Mouse (Mus musculus) cerebral cortex, adult 2 months (tissue): Measurements from ENCODE around the gene Disc1.

Source experiments
- WGBS: fragments of 180-500 bp; shearing (Covaris S2); methylation state at CpG from one replicate; pipeline ENCODE4 v1.1.7; 2018; 5-methylcytosine and 5-hydroxymethylcytosine counted together

Disc1 gene

DNA sequence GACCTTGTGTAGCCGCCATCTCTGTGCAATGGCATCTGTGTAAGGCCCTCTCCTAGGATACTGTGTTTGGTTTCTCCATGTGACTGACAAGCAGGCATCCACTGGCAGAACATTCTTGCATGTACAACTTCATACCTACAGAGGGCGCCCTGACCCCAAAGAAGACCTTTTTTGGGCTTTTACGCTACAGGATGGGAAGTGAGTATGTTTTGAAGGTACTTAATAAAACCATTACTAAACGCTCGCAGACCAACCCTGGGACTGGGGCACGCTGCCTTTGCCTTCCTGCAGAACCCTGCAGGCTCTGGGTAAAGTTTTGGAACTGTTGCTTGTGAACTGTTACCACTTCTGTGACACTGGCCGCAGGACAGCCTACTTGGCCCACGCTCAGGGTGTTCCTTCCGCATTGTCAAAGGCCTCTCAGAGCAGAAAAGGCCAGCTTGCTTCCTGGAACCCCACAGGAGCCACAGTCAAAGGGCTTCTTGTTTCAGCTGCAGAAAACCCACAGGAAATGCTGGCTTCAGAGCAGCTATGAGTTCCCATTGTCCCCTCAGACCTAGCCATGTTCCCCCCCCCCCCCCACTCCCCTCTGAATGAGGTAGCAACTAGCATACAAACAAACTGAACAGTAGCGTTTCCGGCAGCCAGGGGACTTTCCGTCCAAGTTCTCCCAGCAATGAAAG, 13.1 kb downstream of the Disc1 start:
- WGBS, result 23% methylated on average over 12 of the region's 12 CpGs

DNA sequence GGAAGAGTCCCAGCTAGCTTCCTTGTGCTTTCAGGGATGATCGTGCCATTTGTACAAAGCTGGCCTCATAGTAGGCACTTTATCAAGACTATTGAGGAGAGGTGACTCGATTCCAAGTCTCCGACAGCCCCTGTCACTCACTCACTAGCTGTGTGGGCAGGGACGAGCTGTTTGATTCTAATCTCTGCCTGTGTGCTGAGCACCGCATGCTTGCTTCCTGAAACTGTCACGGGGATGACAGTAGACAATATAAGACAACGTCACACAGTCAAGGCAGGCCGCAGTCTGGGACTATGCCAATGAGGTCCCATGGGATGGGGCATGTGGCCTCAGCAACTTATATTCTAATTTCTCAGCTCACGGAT, 13.6 kb downstream of the Disc1 start:
- 32% methylated on average over 9 of the region's 9 CpGs for WGBS

DNA sequence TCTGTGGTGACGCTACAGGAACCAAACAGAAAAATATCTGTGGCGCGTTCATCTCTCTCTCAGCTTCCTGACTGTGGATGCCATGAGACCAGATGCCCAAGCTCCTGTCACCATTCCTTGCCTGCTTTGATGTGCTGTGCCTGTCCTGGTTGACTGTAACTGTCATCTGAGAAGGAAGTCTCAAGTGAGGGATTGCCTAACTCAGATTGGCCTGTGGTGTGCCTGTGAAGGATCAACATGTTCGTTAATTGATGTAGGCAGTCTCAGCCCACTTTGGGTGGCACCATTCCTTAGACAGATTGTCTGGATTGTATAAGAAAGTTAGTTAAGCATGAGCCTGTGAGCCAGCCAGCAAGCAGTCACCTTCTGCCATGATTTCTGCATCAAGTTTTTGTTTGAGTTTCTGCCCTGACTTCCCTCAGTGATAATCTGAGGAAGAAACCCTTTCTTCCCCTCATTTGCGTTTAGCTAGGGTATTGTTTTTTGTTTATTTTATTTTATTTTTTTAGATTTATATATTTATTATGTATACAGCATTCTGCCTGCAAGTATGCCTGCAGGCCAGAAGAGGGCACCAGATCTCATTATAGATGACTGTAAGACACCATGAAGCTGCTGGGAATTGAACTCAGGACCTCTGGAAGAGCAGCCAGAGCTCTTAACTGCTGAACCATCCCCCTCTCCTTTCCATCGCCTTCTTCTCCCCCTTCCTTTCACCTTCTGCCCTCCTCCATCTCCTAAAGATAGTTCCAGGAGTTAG, 14.3 kb downstream of the Disc1 start:
- WGBS, result 71% methylated on average over 6 of the region's 6 CpGs

DNA sequence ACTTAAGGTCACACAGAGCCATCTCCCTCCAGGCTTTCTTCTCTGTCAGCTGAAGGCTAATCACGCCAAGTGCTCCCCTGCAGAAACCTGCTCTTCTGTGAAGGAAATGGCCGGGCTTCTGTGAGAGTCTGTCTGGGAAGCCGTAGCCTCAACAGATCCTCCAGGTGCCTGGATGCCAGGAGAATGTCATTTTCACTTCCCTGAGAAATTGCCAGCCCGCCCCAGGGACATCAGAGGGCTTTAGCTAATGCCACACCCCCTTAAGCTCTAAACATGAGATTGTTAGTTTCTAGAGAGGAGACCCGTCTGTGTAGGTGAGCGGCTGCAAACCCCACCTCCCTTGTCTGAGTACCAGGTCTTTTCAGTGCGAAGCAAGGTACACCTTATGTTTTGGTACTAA, 15.3 kb downstream of the Disc1 start:
- WGBS, result 91% methylated on average over 7 of the region's 7 CpGs

DNA sequence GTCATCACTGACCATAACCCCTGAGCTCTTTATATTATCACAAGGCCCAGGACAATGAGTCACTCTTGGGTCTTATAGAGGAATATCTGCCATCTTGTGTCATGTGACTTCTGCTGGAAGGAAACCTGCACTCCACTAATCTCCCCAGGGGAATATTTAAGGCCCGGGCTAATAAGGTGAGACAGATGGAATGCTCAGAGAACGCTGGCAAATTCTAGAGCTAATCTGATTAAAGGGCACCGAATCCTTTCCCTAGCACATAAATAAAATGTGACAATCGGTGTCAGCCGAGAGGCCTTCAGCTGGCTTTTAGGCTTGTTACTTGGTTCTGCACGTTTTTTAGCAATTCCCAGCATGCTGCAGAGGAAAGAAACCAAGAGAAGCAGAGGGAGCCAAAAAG, 15.7 kb downstream of the Disc1 start:
- 86% methylated on average over 6 of the region's 6 CpGs for WGBS

DNA sequence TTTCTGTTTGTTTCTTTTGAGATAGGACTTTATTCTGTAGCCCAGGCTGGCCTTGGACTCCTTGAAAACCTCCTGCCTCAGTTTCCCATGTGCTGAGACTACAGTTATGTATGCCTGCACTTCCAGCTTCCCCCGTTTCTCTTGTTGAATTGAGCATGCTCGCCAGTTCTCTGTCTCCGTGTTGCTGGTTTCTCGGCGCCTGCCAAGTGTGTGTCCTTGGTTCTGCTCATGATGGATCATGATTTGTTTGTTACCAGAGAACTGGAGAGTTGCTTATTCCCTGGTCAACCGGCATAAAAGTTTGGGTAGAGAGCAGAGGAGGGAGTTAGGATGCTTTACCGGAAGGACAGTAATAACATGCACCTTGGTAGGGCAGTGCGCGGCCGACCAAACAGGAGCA, 20.1 kb downstream of the Disc1 start:
- 94% methylated on average over 10 of the region's 10 CpGs for WGBS

DNA sequence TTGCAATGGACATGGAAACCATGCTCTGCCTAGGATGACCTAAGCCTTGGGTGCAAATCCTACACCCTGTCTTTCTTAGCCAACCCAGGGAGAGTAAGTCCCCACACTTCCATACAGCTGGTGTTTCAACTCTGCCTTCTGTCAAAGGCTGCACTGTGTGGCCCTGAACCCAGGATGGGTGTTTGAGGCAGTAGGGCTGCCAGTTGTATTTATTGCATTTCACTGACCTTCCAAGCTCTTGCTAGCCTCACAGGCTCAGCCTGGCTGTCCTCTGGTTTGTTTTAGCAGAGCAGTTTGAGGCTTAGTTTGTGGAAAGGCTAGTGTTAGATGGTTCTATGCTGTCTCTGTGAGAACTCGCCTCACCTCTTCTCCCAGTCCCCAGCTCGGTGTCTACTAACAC, 20.6 kb downstream of the Disc1 start:
- 92% methylated on average over 2 of the region's 2 CpGs for WGBS

DNA sequence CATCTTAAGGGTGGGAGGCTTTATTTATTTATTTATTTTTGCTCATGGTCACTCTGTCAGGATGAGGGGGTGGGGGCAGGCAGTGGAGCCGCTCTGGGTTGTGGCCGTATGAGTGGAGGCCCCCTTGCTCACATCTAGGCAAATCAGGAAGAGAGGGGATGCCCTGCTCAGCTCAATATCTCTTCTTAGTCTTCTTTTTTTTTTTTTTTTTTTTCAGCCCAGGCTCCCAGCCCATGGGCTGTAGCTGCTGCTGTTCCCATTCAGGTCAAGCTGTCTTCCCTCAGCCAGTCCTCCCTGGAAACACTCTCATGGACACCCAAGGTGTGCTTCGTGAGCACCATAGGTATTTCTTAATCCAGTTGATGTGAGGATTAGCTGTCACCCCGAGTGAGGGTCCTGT, 21.4 kb downstream of the Disc1 start:
- WGBS, result 92% methylated on average over 4 of the region's 4 CpGs

DNA sequence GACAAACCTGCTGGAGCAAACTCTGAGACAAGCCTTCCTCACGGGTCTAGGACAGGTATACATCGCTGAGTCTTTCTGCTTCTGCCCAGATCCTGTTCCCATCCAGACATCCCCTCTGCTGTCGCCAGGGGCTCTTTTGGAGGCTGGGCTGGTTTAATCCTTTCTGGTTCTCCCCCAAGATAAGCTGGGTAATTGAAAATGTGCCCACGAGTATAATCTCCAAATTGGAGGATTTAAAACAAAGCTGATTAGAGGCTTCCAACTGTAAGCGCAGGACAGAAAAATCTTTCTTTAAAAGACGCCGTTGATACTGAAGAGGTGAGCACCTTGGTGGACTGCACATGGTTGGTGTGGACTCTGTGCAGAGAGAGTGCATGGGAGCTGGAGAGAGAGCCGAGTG, 23.3 kb downstream of the Disc1 start:
- 79% methylated on average over 8 of the region's 8 CpGs for WGBS

DNA sequence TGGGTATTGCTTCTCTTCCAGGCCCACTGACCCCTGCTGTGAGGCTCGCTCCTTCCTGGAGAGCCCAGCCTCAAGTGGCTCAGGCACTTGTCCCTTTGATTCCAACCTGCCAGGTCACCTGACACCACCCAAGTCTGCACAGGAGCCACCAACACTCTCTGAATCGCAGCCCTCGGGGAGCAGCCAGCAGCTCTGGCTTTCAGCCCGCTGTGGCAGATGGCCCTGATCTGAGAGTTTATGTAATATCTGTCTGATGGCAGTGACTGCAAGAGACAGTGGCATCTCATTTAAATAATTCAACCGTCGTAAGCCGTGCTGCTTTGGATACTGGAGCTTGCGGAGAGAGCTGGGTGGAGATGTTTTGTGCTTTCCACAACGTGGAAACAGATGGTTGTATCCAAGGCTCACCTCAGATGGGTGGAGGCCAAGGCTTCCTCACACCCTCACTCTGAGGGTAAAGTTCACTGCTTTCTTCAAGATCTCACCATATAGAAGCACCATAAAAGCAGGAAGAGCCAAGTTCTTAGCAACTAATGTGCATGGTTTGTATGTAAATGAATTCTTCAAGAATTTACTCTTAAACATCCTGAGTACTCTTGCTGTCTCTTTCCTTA, 24.9 kb downstream of the Disc1 start:
- WGBS, result 17% methylated on average over 9 of the region's 9 CpGs

DNA sequence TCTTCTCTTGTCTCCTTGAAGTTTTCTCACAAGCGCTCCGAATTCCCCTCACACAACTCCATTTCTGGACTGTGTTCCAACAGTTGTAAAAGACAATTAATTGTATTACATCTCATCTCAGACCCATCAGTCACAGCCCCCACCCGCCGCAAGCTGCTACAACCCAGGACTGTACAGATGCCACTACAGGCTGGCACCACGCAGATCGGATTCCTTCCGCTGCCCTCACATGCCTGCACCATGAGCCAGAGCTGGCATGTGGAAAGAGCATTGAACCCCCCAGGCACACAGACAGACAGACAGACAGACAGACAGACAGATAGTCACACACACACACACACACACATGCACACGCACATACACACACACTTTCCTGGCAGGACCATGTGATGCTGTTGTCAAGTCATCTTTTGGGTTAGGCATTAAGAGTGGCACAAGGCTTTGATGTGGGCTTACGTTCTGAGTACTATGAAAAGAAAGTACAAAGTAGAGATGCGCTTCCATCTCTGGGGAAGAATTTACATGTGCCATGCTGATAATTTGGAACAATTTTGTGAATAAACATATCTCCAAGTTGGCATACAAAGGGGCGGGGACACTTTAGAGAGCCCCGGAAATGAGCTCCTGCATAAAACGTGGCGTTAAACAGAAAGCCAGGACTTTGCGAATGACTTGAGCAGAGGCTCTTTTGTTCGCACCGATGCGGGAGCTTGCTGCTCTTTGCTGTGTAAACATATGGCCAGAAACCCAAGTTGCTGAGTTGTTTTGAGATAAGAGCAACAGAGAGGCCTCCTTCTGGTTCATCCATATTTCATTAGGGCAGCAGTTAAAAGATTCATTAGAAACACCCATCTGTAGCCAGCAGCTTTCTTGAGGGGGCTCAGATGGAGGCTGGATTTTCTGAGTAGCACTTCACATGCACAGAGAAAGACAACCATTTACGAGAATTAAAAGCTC, 26.7 kb downstream of the Disc1 start:
- 58% methylated on average over 19 of the region's 19 CpGs for WGBS

DNA sequence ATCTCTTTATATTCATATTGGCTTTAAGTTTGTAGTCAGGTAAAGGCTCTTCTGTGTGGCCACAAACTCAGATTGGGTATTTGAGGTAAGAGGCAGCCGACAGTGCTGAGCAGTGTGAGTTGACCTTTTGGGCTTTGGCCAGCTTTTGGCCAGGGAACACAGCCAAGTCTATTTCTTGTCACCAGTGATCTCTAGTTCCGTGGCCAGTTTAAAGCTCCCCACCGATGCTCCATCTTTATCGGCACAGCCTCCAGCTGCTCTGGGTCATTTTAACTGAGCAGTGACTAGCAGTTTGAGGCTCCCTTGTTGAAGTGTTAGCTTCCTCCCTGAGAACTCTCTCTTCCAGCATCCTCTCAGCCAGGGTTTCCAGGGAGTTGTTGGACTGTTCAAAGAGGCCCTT, 29.8 kb downstream of the Disc1 start:
- 54% methylated on average over 4 of the region's 4 CpGs for WGBS

DNA sequence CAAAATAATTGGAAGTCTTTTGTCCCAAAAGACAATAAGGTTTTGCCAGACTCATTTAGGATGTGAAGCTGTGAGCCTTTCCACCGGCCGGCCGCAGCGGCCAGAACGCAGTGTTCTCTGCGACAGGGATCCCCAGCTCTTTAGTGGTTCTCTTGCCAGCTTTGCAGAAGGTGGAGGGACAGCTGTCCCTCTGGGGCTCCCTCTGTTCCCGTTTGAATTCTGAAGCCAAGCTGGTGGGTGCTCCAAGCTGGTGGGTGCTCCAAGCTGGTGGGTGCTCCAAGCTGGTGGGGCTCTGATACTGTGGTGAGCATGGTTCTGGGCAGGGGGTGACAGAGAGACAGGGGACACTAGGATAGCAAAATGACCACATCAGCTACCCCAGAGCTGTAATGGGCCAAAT, 30.5 kb downstream of the Disc1 start:
- WGBS, result 59% methylated on average over 7 of the region's 7 CpGs

DNA sequence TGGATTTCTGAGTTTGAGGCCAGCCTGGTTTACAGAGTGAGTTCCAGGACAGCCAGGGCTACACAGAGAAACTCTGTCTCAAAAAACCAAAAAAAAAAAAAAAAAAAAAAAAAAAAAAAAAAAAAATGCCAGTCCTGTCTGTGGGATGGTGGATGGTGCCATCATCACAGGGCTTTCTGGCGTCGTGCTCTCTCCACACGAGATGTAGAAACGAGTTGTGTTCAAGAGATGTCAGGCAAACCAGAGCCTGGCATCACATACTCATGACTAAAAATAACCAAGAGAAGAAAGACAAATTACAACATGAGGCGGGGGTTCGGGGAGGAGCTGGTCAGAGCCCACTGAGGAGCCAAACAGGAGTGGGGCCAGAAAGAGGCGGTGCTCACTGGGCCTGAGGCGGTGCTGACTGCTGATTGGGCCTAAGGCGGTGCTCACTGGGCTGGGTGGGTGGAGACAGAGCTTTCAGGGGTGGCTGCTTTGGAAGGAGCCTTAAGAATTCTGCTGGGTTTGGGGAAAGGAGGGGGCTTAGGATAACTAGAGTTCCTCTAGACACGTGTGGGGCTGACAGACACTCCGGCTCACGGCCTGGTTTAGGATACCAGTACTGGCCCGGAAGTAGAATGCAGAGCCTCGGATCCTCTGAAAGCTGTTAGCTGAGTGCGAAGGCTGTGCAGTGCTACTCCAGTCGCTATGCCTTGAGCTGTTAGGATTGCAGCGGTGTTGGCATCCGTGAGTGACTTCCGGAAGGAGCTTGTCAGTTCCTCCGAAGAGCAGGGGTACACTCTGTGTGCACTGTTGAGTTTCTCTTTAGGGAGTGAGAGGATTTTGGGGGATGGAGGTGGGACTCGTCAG, 37.1 kb downstream of the Disc1 start:
- 59% methylated on average over 21 of the region's 21 CpGs for WGBS

DNA sequence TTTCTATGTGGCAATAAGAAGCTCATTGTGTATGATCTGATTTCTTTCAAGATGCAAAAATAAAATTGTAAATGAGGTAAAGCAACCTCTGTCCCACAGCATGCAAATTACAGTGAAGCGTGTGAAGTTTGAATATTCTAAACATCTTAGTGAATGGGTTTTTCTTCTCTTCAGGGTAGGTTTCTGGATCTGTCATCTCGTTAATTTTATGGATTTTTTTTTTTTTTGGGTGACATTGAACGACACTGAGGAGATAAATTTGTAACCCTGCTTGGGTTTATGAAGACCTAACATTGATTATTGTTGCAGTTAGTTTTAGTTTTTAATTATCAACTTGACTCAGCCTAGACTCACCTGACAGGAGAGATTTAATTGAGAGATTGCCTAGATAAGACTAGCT, 43.1 kb downstream of the Disc1 start:
- 81% methylated on average over 3 of the region's 3 CpGs for WGBS

DNA sequence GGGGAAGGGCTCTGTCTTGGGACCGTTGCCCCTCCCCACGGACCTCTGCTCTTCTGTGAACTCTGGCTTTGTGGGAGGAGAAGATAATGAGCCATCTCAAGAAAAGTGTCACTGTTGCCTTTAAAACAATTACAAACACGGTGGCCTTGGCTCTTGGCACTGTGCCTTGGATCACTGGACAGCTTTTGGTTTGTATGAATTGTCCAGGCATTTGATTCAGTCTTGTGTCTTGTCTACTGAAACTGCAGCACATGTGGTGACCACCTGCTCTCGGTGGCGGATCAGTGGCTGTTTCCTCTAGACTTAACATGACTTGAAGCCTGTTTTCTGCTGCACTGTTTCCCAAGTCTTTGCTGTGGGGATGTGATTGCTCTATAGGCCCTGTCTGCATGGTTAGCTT, 44.1 kb downstream of the Disc1 start:
- 65% methylated on average over 5 of the region's 5 CpGs for WGBS

DNA sequence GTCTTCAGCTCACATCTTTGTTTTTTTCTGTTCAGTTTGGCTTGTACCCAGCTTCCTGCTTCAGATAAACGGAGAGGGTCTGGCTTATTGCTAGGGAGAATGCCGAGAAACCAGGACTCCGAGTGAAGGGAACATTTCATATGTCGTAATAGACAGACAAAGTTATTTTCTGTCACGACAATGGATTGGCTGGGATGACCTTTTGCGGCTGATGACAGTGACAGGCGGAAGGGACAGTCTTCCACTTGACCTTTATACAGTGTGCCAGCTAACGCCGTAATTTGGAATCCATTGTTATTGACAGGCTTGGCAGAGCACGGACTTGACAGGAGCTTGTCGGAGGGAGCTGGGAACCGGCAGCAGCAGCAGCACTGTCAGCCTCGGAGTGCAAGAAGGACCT, 48.3 kb downstream of the Disc1 start:
- 69% methylated on average over 13 of the region's 13 CpGs for WGBS

DNA sequence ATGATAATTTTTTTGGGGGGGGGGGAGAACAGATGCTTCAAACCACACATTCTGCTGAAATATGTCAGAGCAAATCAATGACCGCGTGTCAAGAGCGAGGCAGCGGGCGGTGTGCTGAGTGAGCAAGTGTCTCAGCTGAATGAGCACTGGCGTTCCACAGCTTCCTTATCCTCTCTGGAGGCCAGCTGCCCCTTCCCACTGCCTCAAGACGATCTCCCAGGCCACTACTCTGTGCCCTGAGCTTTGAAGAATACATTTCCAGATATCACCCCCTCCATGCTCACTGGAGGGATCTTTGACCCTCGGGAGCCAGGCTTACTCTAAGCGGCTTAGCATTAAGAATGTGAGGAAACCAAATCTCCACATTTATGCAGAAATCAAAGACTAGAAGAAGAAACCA, 59.2 kb downstream of the Disc1 start:
- whole genome bisulfite sequencing, result 76% methylated on average over 9 of the region's 9 CpGs

DNA sequence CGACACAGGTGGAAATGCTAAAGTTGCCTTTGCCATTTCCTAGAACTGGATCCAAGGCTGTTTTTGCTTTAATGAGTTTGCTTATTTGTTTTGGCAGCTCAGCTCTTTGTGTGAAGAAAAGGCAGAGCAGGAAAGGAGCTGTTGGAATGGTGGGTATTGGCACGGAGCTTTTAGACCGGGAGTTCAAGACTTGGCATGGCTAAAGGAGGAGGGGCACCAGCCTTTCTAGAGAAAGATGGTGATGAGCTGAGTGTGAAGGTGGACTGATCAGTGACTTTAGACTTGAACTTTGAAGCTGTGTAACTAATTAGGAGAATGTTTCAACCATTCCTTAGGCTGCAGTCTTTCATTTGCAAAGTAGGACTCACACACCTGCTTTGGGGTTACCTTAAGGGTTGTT, 59.8 kb downstream of the Disc1 start:
- WGBS, result 61% methylated on average over 3 of the region's 3 CpGs

DNA sequence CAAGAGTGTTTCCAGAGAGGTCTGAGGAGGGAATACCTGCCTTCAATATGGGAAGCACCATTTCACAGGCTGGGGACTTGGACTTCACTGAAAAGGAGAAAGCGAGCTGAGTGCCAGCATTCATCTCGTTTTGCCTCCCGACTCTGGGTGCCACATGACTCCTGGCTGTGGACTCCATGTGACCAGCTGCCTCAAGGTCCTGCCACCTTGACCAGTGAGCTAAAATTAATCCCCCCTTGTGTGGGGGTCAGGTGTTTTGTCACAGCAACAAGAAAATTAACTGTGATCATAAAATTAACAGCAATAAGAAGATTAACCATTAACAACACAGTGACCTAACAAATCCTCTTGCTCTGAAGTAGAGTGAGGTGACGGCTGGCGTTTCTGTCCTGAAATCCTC, 61.3 kb downstream of the Disc1 start:
- WGBS, result 86% methylated on average over 5 of the region's 5 CpGs

DNA sequence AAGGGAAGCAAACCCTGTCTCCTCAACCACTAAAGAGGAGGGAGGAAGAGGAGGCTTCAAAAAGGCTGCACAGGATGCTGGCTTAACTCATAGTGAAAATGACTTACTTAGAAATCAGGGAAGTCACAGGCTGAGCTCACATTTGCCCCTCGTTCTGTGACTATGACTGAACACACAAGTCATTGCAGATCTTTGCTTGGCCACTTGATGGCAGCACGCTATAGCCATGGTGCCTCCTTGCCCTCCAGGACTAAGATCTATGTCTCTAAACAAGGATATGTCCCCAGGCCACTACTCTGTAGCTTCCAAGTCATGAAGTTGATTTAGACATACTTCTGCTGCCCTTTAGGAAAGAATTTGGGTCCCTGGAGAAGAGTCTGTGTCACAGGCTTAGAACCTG, 62.6 kb downstream of the Disc1 start:
- WGBS, result 23% methylated on average over 2 of the region's 2 CpGs
